Mouse (Mus musculus): ENCODE measurements around the gene Etnk1. TPM values are rescaled to one million over a fixed set of nuclear protein-coding genes. Genes with fewer than 3 reads are reported as not detected.

Gene Etnk1
- total RNA-seq, 2 experiments from 2014 or later, result 50.9 to 55.3 TPM

- ATAC-seq (replicated peaks; ENCODE audit: poor library complexity), result no peak
These were observed 17.2 kb upstream of the Etnk1 start for GRCm38 (mm10) chr6:143149766-143150291.

GRCm38 (mm10) chr6:143151081-143151995, 15.7 kb upstream of the Etnk1 start:
- ATAC-seq (replicated peaks; ENCODE audit: poor library complexity), result peak; percentile 38

- ATAC-seq (replicated peaks; ENCODE audit: poor library complexity), result no peak
These were observed 14.6 kb upstream of the Etnk1 start for GRCm38 (mm10) chr6:143152321-143152827.

GRCm38 (mm10) chr6:143153160-143153559, 13.9 kb upstream of the Etnk1 start:
- ATAC-seq (replicated peaks; ENCODE audit: poor library complexity), result no peak

- peak; percentile 71 for ATAC-seq (replicated peaks; ENCODE audit: poor library complexity)
These were observed 13.1 kb upstream of the Etnk1 start for GRCm38 (mm10) chr6:143153751-143154494.

- ATAC-seq (replicated peaks; ENCODE audit: poor library complexity), result no peak
These were observed 12.1 kb upstream of the Etnk1 start for GRCm38 (mm10) chr6:143154885-143155284.

GRCm38 (mm10) chr6:143155996-143156395, 11.0 kb upstream of the Etnk1 start:
- no peak for ATAC-seq (replicated peaks; ENCODE audit: poor library complexity)

GRCm38 (mm10) chr6:143156684-143157083, 10.3 kb upstream of the Etnk1 start:
- peak; percentile 51 for ATAC-seq (replicated peaks; ENCODE audit: poor library complexity)

GRCm38 (mm10) chr6:143157401-143157800, 9.6 kb upstream of the Etnk1 start:
- no peak for ATAC-seq (replicated peaks; ENCODE audit: poor library complexity)

- no peak for ATAC-seq (replicated peaks; ENCODE audit: poor library complexity)
These were observed 6.3 kb upstream of the Etnk1 start for GRCm38 (mm10) chr6:143160572-143161231.

GRCm38 (mm10) chr6:143162161-143162877, 4.7 kb upstream of the Etnk1 start:
- ATAC-seq (replicated peaks; ENCODE audit: poor library complexity), result no peak

GRCm38 (mm10) chr6:143163956-143164905, 2.8 kb upstream of the Etnk1 start:
- ATAC-seq (replicated peaks; ENCODE audit: poor library complexity), result peak; percentile 33

- no peak for ATAC-seq (replicated peaks; ENCODE audit: poor library complexity)
These were observed 2.1 kb upstream of the Etnk1 start for GRCm38 (mm10) chr6:143164906-143165255.

- ATAC-seq (replicated peaks; ENCODE audit: poor library complexity), result no peak
These were observed 1.4 kb upstream of the Etnk1 start for GRCm38 (mm10) chr6:143165404-143166257.

- no peak for ATAC-seq (replicated peaks; ENCODE audit: poor library complexity)
These were observed 443 bp downstream of the Etnk1 start for GRCm38 (mm10) chr6:143167409-143167919.

- no peak for ATAC-seq (replicated peaks; ENCODE audit: poor library complexity)
These were observed 1.1 kb downstream of the Etnk1 start for GRCm38 (mm10) chr6:143167981-143168674.

- ATAC-seq (replicated peaks; ENCODE audit: poor library complexity), result no peak
These were observed 2.4 kb downstream of the Etnk1 start for GRCm38 (mm10) chr6:143169385-143169784.

Data from megakaryocyte progenitor cell, adult 5-6 weeks (primary cell).